Mouse (Mus musculus) embryonic facial prominence, embryonic 14.5 days (tissue): ENCODE measurements around the gene Bcr. TPM values are rescaled to one million over a fixed set of nuclear protein-coding genes. Genes with fewer than 3 reads are reported as not detected.
A peak's percentile ranks its signal among the peaks of the same experiment; 100 is the strongest.

Source experiments
- ATAC-seq: fragments of 200-750 bp; cut with Nextera tagmentation; 2 replicates; pipeline ENCODE4 v1.8.0; 2017; ENCODE audit warnings: low read depth, moderate number of reproducible peaks, moderate TSS enrichment
- DNase-seq: peaks from one replicate; pipeline ENCODE4 v3.0.0-alpha.2; 2015; ENCODE audit warnings: low spot score
- H3K27ac ChIP-seq: fragments of 300-500 bp; sonication (generic); replicated peaks from 2 replicates; pipeline ENCODE4 v1.5.1; 2014; ENCODE audit warnings: low read depth, mild to moderate bottlenecking, low read length, moderate library complexity
- H3K27me3 ChIP-seq: fragments of 300-500 bp; sonication (generic); replicated peaks from 2 replicates; pipeline ENCODE4 v1.6.1; 2014; ENCODE audit warnings: low read length; ENCODE audit not compliant: control insufficient read depth, insufficient read depth
- H3K36me3 ChIP-seq: fragments of 300-500 bp; sonication (generic); 2 replicates; pipeline ENCODE4 v1.6.1; 2014; ENCODE audit warnings: low read length, mixed read lengths; ENCODE audit not compliant: control insufficient read depth, insufficient read depth
- H3K4me1 ChIP-seq: fragments of 300-500 bp; sonication (generic); 2 replicates; pipeline ENCODE4 v1.6.1; 2014; ENCODE audit warnings: antibody characterized with exemption, low read length; ENCODE audit not compliant: control insufficient read depth, insufficient read depth
- H3K4me2 ChIP-seq: fragments of 300-500 bp; sonication (generic); 2 replicates; pipeline ENCODE4 v1.6.1; 2014; ENCODE audit warnings: low read depth, mild to moderate bottlenecking, low read length, moderate library complexity, mixed read lengths
- H3K4me3 ChIP-seq: fragments of 300-500 bp; sonication (generic); 2 replicates; pipeline ENCODE4 v1.5.1; 2014; ENCODE audit warnings: low read depth, mild to moderate bottlenecking, low read length
- H3K9ac ChIP-seq: fragments of 300-500 bp; sonication (generic); 2 replicates; pipeline ENCODE4 v1.6.1; 2014; ENCODE audit warnings: low read depth, mild to moderate bottlenecking, low read length, moderate library complexity, mixed read lengths
- H3K9me3 ChIP-seq: fragments of 300-500 bp; sonication (generic); 2 replicates; pipeline ENCODE4 v1.6.1; 2016; ENCODE audit warnings: low read length; ENCODE audit not compliant: control insufficient read depth
- WGBS: fragments of 180-500 bp; shearing (Covaris S2); extraction: QIAGEN DNeasy Blood & Tissue Kit; methylation state at CpG from one replicate; pipeline ENCODE4 v1.1.7; 2014; 5-methylcytosine and 5-hydroxymethylcytosine counted together
- polyA plus RNA-seq: library from polyadenylated mRNA; unstranded; fragments of >200 nt; fragmentation: Nextera tagmentation; extraction: Ambion mirVana; gene quantifications from 2 replicates; pipeline ENCODE4 v1.2.1, GENCODE M21; 2014

Gene Bcr
- polyA plus RNA-seq = 6.7 and 8.1 TPM in 2 replicates

- peak within 1 kb of the TSS; percentile 82 for H3K9ac ChIP-seq
- no peaks in the 10 kb centered on the region for H3K9me3 ChIP-seq
- under 1% methylated on average over 24 of the region's 73 CpGs for WGBS
- H3K4me1 ChIP-seq = peaks cover 34% of the 10 kb centered on the region
- 0 out of 2 replicates have a peak, but pooled peaks cover 3% of the 10 kb centered on the region for H3K36me3 ChIP-seq
- H3K4me2 ChIP-seq = peak within 1 kb of the TSS; percentile 90
- H3K27me3 ChIP-seq = no peaks in the 10 kb centered on the region
- peak within 1 kb of the TSS; percentile 86 for H3K4me3 ChIP-seq
- H3K27ac ChIP-seq = peak within 1 kb of the TSS; percentile 58
- DNase-seq (peak; percentile 91), ATAC-seq (peak; percentile 88)
These were observed at the start of gene Bcr for GRCm38 (mm10) chr10:75060217-75060842. Bcr (plus strand) TSS chr10:75060592.

- Histone ChIP-seq H3K36me3 (no peaks in the 10 kb centered on the region), H3K9ac (no peak overlapping the region), H3K27ac (no peak overlapping the region), H3K4me3 (no peak overlapping the region), H3K27me3 (no peaks in the 10 kb centered on the region), H3K4me1 (no peaks in the 10 kb centered on the region), H3K4me2 (no peak overlapping the region), H3K9me3 (no peaks in the 10 kb centered on the region)
- ATAC-seq (no peak), DNase-seq (no peak)
- WGBS = 72% methylated on average over 15 of the region's 15 CpGs
These were observed 49.7 kb upstream of the Bcr start for GRCm38 (mm10) chr10:75010704-75011103.

- Histone ChIP-seq H3K9ac (no peak overlapping the region), H3K27me3 (no peaks in the 10 kb centered on the region), H3K4me3 (no peak overlapping the region), H3K9me3 (no peaks in the 10 kb centered on the region), H3K27ac (no peak overlapping the region), H3K4me1 (no peaks in the 10 kb centered on the region), H3K4me2 (no peak overlapping the region), H3K36me3 (no peaks in the 10 kb centered on the region)
- WGBS = 64% methylated on average over 13 of the region's 14 CpGs
- no peak for DNase-seq
- ATAC-seq = no peak
These were observed 44.9 kb upstream of the Bcr start for GRCm38 (mm10) chr10:75015465-75015864.

GRCm38 (mm10) chr10:75016481-75016880 is 43.9 kb upstream of the Bcr start:
- Histone ChIP-seq H3K9me3 (no peaks in the 10 kb centered on the region), H3K9ac (no peak overlapping the region), H3K4me1 (no peaks in the 10 kb centered on the region), H3K27me3 (no peaks in the 10 kb centered on the region), H3K4me2 (no peak overlapping the region), H3K36me3 (no peaks in the 10 kb centered on the region), H3K4me3 (no peak overlapping the region), H3K27ac (no peak overlapping the region)
- ATAC-seq = no peak
- DNase-seq = no peak
- WGBS = 75% methylated on average over 4 of the region's 4 CpGs

- no peaks in the 10 kb centered on the region for H3K27me3 ChIP-seq
- no peak overlapping the region for H3K4me3 ChIP-seq
- H3K9me3 ChIP-seq = no peaks in the 10 kb centered on the region
- WGBS = 47% methylated on average over 2 of the region's 2 CpGs
- H3K4me2 ChIP-seq = no peak overlapping the region
- no peaks in the 10 kb centered on the region for H3K4me1 ChIP-seq
- H3K36me3 ChIP-seq = no peaks in the 10 kb centered on the region
- H3K9ac ChIP-seq = no peak overlapping the region
- ATAC-seq (no peak), DNase-seq (no peak)
- H3K27ac ChIP-seq = no peak overlapping the region
These were observed 40.1 kb upstream of the Bcr start for GRCm38 (mm10) chr10:75020271-75020670.

GRCm38 (mm10) chr10:75021138-75021537 is 39.3 kb upstream of the Bcr start:
- Histone ChIP-seq H3K9ac (no peak overlapping the region), H3K4me3 (no peak overlapping the region), H3K27ac (no peak overlapping the region), H3K4me2 (no peak overlapping the region), H3K36me3 (no peaks in the 10 kb centered on the region), H3K9me3 (no peaks in the 10 kb centered on the region), H3K27me3 (no peaks in the 10 kb centered on the region), H3K4me1 (no peaks in the 10 kb centered on the region)
- ATAC-seq (peak; percentile 39; the same call in 1 of the 2 replicates), DNase-seq (peak; percentile 64)
- 13% methylated on average over 6 of the region's 6 CpGs for WGBS

- Histone ChIP-seq H3K36me3 (no peaks in the 10 kb centered on the region), H3K4me2 (no peak overlapping the region)
- ATAC-seq = peak; percentile 66; the same call in 1 of the 2 replicates
These were observed 33.9 kb upstream of the Bcr start for GRCm38 (mm10) chr10:75026491-75026890.

GRCm38 (mm10) chr10:75028743-75029142 is 31.6 kb upstream of the Bcr start:
- 87% methylated on average over 8 of the region's 8 CpGs for WGBS
- Histone ChIP-seq H3K36me3 (no peaks in the 10 kb centered on the region), H3K27me3 (no peaks in the 10 kb centered on the region), H3K4me2 (no peak overlapping the region), H3K9ac (no peak overlapping the region), H3K9me3 (no peaks in the 10 kb centered on the region), H3K4me3 (no peak overlapping the region), H3K4me1 (peaks cover 9% of the 10 kb centered on the region), H3K27ac (no peak overlapping the region)
- ATAC-seq (no peak), DNase-seq (no peak)

More at GRCm38 (mm10) chr10:75026491-75026890, 33.9 kb upstream of the Bcr start:
- Histone ChIP-seq H3K27me3 (no peaks in the 10 kb centered on the region), H3K4me3 (no peak overlapping the region), H3K4me1 (no peaks in the 10 kb centered on the region), H3K9me3 (no peaks in the 10 kb centered on the region), H3K9ac (no peak overlapping the region), H3K27ac (no peak overlapping the region)
- 61% methylated on average over 8 of the region's 8 CpGs for WGBS
- peak; percentile 24 for DNase-seq

- Histone ChIP-seq H3K4me3 (no peak overlapping the region), H3K4me2 (no peak overlapping the region), H3K4me1 (peaks cover 9% of the 10 kb centered on the region), H3K27me3 (no peaks in the 10 kb centered on the region), H3K9me3 (no peaks in the 10 kb centered on the region), H3K36me3 (no peaks in the 10 kb centered on the region), H3K27ac (no peak overlapping the region), H3K9ac (no peak overlapping the region)
- DNase-seq (no peak), ATAC-seq (no peak)
- WGBS = 93% methylated on average over 3 of the region's 3 CpGs
These were observed 30.7 kb upstream of the Bcr start for GRCm38 (mm10) chr10:75029677-75030076.
